Mouse (Mus musculus) heart, postnatal 0 days (tissue): ENCODE results near the gene Scn3b. TPM values are rescaled to one million over a fixed set of nuclear protein-coding genes. Genes with fewer than 3 reads are reported as not detected.

Experiments used
- ATAC-seq: fragments of 200-750 bp; cut with Nextera tagmentation; 2 replicates; pipeline ENCODE4 v1.8.0; 2017; ENCODE audit warnings: low read depth, moderate number of reproducible peaks, moderate library complexity; ENCODE audit not compliant: insufficient read depth
- DNase-seq: peaks from one replicate; pipeline ENCODE4 v3.0.0-alpha.2; 2016; ENCODE audit warnings: low spot score
- H3K27ac ChIP-seq: fragments of 300-500 bp; sonication (generic); 2 replicates; pipeline ENCODE4 v1.5.1; 2014; ENCODE audit warnings: low read depth, mild to moderate bottlenecking
- H3K27me3 ChIP-seq: fragments of 300-500 bp; sonication (generic); 2 replicates; pipeline ENCODE4 v1.6.1; 2014; ENCODE audit warnings: low read length, mixed read lengths; ENCODE audit not compliant: control insufficient read depth, insufficient read depth
- H3K36me3 ChIP-seq: fragments of 300-500 bp; sonication (generic); replicated peaks from 2 replicates; pipeline ENCODE4 v1.6.1; 2014; ENCODE audit warnings: low read length, mixed read lengths; ENCODE audit not compliant: control insufficient read depth, insufficient read depth
- H3K4me1 ChIP-seq: fragments of 300-500 bp; sonication (generic); 2 replicates; pipeline ENCODE4 v1.6.1; 2014; ENCODE audit warnings: antibody characterized with exemption; ENCODE audit not compliant: control insufficient read depth, insufficient read depth
- H3K4me2 ChIP-seq: fragments of 300-500 bp; sonication (generic); 2 replicates; pipeline ENCODE4 v1.6.1; 2014; ENCODE audit warnings: low read depth, mild to moderate bottlenecking, low read length, moderate library complexity
- H3K4me3 ChIP-seq: fragments of 300-500 bp; sonication (generic); 2 replicates; pipeline ENCODE4 v1.5.1; 2014; ENCODE audit warnings: low read depth, low read length
- H3K9ac ChIP-seq: fragments of 300-500 bp; sonication (generic); replicated peaks from 2 replicates; pipeline ENCODE4 v1.6.1; 2014; ENCODE audit warnings: low read depth, low read length, mixed read lengths
- H3K9me3 ChIP-seq: fragments of 300-500 bp; sonication (generic); replicated peaks from 2 replicates; pipeline ENCODE4 v1.6.1; 2016; ENCODE audit warnings: low read length; ENCODE audit not compliant: control insufficient read depth
- CTCF ChIP-seq: IDR thresholded peaks from 2 replicates; pipeline ENCODE4 v1.5.1; 2016; ENCODE audit warnings: antibody characterized with exemption, control low read depth, low read depth
- EP300 ChIP-seq: IDR thresholded peaks from 2 replicates; pipeline ENCODE4 v1.6.1; 2016; ENCODE audit warnings: antibody characterized with exemption, low read depth
- WGBS: fragments of 180-500 bp; shearing (Covaris S2); extraction: QIAGEN DNeasy Blood & Tissue Kit; methylation state at CpG from one replicate; pipeline ENCODE4 v1.1.7; 2014; 5-methylcytosine and 5-hydroxymethylcytosine counted together
- polyA plus RNA-seq: library from polyadenylated mRNA; unstranded; fragments of >200 nt; fragmentation: Nextera tagmentation; extraction: Ambion mirVana; gene quantifications from 2 replicates; pipeline ENCODE4 v1.2.1, GENCODE M21; 2015
- total RNA-seq: library from RNA; depleted of rRNA; stranded (reverse); fragments of >200 nt; gene quantifications from 2 replicates; pipeline ENCODE4 v1.2.3, GENCODE M21; 2014; ENCODE audit warnings: low replicate concordance

Scn3b gene
- total and polyA plus RNA-seq, 2 experiments from 2014 or later = 0.75 to 5.5 TPM

GRCm38 (mm10) chr9:40249106-40249505, 19.9 kb upstream of the Scn3b start:
- Histone ChIP-seq H3K4me2 (no peak overlapping the region), H3K9me3 (no peaks in the 10 kb centered on the region), H3K4me1 (peaks cover 4% of the 10 kb centered on the region; the same call in 1 of the 2 replicates), H3K36me3 (no peaks in the 10 kb centered on the region), H3K9ac (no peak overlapping the region), H3K27me3 (no peaks in the 10 kb centered on the region), H3K4me3 (no peak overlapping the region), H3K27ac (no peak overlapping the region)
- no peak for TF ChIP-seq EP300
- no peak for TF ChIP-seq CTCF
- DNase-seq (no peak), ATAC-seq (no peak)
- WGBS = 8% methylated on average over 1 of the region's 1 CpGs

- no peak overlapping the region for H3K4me3 ChIP-seq
- H3K9me3 ChIP-seq = no peaks in the 10 kb centered on the region
- H3K27me3 ChIP-seq = no peaks in the 10 kb centered on the region
- DNase-seq (no peak), ATAC-seq (no peak)
- TF ChIP-seq EP300 (no peak), CTCF (no peak)
- no peak overlapping the region for H3K4me2 ChIP-seq
- H3K27ac ChIP-seq = no peak overlapping the region
- H3K9ac ChIP-seq = no peak overlapping the region
- 37% methylated on average over 3 of the region's 3 CpGs for WGBS
- no peaks in the 10 kb centered on the region for H3K36me3 ChIP-seq
- H3K4me1 ChIP-seq = no peaks in the 10 kb centered on the region
These were observed 16.6 kb upstream of the Scn3b start for GRCm38 (mm10) chr9:40252459-40252858.

- 35% methylated on average over 6 of the region's 6 CpGs for WGBS
- H3K4me2 ChIP-seq = no peak overlapping the region
- no peak overlapping the region for H3K27ac ChIP-seq
- TF ChIP-seq EP300 (no peak), CTCF (no peak)
- ATAC-seq (no peak), DNase-seq (no peak)
- no peaks in the 10 kb centered on the region for H3K9me3 ChIP-seq
- no peak overlapping the region for H3K9ac ChIP-seq
- peaks cover 10% of the 10 kb centered on the region; the same call in 1 of the 2 replicates for H3K27me3 ChIP-seq
- H3K4me3 ChIP-seq = no peak overlapping the region
- H3K4me1 ChIP-seq = peaks cover 2% of the 10 kb centered on the region; the same call in 1 of the 2 replicates
- no peaks in the 10 kb centered on the region for H3K36me3 ChIP-seq
These were observed 5.1 kb upstream of the Scn3b start for GRCm38 (mm10) chr9:40263874-40264273.

- TF ChIP-seq EP300 (no peak), CTCF (peak; percentile 10; the same call in 1 of the 2 replicates)
- no peak for ATAC-seq
- WGBS = 19% methylated on average over 21 of the region's 21 CpGs
- peak overlapping the region; percentile 53 for H3K4me2 ChIP-seq
- H3K4me3 ChIP-seq = no peak overlapping the region; the same call in 1 of the 2 replicates
- no peak overlapping the region for H3K27ac ChIP-seq
- H3K36me3 ChIP-seq = no peaks in the 10 kb centered on the region
- no peak overlapping the region for H3K9ac ChIP-seq
- DNase-seq = no peak
- H3K9me3 ChIP-seq = no peaks in the 10 kb centered on the region
- H3K27me3 ChIP-seq = peaks cover 18% of the 10 kb centered on the region; the same call in 1 of the 2 replicates
- H3K4me1 ChIP-seq = peaks cover 17% of the 10 kb centered on the region
These were observed 823 bp upstream of the Scn3b start for GRCm38 (mm10) chr9:40268040-40268747.

- no peak for TF ChIP-seq EP300
- no peak for TF ChIP-seq CTCF
- ATAC-seq (0 out of 2 replicates have a peak, but pooled peaks have one; percentile 6), DNase-seq (no peak)
- WGBS = 6% methylated on average over 4 of the region's 4 CpGs
- Histone ChIP-seq H3K4me2 (peak overlapping the region; percentile 53), H3K27ac (no peak overlapping the region), H3K27me3 (peaks cover 18% of the 10 kb centered on the region; the same call in 1 of the 2 replicates), H3K36me3 (no peaks in the 10 kb centered on the region), H3K4me1 (peaks cover 17% of the 10 kb centered on the region), H3K9me3 (no peaks in the 10 kb centered on the region), H3K9ac (no peak overlapping the region), H3K4me3 (peak overlapping the region; percentile 27)
These were observed 292 bp upstream of the Scn3b start for GRCm38 (mm10) chr9:40268748-40269102.

- Histone ChIP-seq H3K36me3 (no peaks in the 10 kb centered on the region), H3K27ac (no peak overlapping the region), H3K27me3 (peaks cover 18% of the 10 kb centered on the region; the same call in 1 of the 2 replicates), H3K4me1 (peaks cover 17% of the 10 kb centered on the region), H3K9ac (no peak overlapping the region), H3K4me2 (peak overlapping the region; percentile 53; the same call in 1 of the 2 replicates), H3K9me3 (no peaks in the 10 kb centered on the region), H3K4me3 (peak overlapping the region; percentile 27; the same call in 1 of the 2 replicates)
- no peak for DNase-seq
- TF ChIP-seq EP300 (no peak), CTCF (no peak)
- WGBS = 22% methylated on average over 8 of the region's 8 CpGs
- ATAC-seq = no peak
These were observed 863 bp downstream of the Scn3b start for GRCm38 (mm10) chr9:40269880-40270279.
